Mouse (Mus musculus) right cerebral cortex, adult 18-20 months (tissue): ENCODE measurements around the gene Hsf4.
"Not testable (repeated sequence)": the region's sequence is repeated elsewhere in the genome, so short reads cannot be mapped to it uniquely, and the experiment has no call there.

Experiments
- DNase-seq: peaks from one replicate; pipeline ENCODE4 v3.0.0; 2022; ENCODE audit warnings: mixed read lengths

Hsf4 gene

GRCm38 (mm10) chr8:105286907-105287306 lies 17.3 kb downstream of the Hsf4 start:
- DNase-seq = no peak

DNA sequence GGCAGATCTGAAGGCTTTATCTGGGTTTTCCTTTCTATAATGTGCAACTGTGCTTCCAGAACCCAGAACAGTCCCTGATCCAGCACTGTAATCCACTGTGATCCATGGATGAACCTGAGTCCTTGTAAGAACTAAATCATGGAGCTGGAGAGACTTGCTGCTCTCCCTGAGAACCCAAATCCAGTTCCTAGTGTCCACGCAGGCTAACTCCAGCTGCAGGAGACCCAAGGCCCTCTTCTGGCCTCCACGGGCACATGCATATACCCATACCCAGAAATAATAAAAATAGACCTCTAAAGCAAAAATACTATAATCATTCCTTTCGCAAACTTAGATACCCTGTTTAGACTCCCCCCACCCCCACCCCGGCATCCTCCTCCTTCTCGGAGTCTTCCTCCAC lies 18.6 kb downstream of the Hsf4 start:
- DNase-seq = no peak

GRCm38 (mm10) chr8:105288958-105289732 lies 19.5 kb downstream of the Hsf4 start:
- DNase-seq = peak; percentile 95

DNA sequence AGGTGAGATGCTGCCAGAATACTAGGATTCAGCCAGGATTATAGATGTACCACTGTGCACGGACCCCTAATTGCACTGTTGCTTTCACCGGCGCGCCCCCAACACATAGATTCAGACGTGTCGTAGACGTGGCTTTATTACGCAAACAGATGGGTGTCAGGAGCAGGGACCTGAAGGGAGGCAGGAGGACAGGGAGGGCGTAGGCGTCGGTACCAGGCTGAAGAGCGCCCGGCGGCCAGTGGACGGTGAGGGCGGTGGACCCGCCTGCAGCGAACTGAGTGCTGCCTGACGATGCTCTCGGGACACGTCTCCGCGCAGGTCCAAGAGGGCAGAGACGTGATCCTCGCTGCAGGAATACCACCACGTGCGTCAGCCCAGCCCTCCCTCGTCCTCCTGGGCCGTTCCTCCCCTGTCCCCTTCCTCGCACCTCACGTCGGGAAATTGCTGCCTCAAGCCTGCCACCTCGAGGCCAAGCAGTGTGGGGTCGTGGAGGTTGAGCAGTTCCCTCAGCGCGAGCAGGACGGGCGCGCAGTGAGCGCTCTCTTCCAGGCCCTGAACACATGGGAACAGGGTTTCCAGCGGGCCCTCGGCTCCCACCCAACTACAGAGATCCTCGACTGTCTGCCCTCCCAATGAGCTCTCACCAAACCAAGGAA lies 20.3 kb downstream of the Hsf4 start, which contains the start of gene 4931428F04Rik:
4931428F04Rik (minus strand) TSS at position 60 of the 656 bp plus-strand sequence.
- DNase-seq = peak; percentile 60

GRCm38 (mm10) chr8:105290554-105291314 lies 21.1 kb downstream of the Hsf4 start:
- DNase-seq = peak; percentile 77

DNA sequence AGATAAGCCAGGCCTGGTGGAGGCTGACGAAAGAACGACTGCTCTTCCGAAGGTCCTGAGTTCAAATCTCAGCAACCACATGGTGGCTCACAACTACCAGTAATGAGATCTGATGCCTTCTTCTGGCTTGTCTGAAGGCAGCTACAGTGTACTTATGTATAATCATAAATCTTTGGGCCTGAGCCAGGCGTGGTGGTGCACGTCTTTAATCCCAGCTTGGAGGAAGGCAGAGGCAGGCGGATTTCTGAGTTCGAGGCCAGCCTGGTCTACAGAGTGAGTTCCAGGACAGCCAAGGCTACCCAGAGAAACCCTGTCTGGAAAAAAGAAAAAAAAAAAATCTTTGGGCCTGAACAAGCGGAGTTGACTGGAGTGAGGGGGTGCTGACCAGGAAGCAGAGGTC lies 21.8 kb downstream of the Hsf4 start:
- DNase-seq = not testable (repeated sequence)

DNA sequence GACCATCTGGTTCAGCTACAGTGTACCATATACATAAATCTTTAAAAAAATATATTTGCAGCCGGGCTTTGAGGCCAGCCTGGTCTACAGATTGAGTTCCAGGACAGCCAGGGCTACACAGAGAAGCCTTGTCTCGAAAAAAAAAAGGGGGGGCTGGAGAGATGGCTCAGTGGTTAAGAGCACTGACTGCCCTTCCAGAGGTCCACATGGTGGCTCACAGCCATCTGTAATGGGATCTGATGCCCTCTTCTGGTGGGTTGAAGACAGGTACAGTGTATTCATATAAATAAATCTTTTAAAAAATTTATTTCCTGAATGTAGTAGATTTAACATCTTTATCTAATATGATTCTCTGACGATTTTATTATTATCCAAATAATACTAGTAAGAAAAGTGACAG lies 22.2 kb downstream of the Hsf4 start:
- DNase-seq = not testable (repeated sequence)

- DNase-seq = no peak
These were observed 22.9 kb downstream of the Hsf4 start for GRCm38 (mm10) chr8:105292471-105292870.

DNA sequence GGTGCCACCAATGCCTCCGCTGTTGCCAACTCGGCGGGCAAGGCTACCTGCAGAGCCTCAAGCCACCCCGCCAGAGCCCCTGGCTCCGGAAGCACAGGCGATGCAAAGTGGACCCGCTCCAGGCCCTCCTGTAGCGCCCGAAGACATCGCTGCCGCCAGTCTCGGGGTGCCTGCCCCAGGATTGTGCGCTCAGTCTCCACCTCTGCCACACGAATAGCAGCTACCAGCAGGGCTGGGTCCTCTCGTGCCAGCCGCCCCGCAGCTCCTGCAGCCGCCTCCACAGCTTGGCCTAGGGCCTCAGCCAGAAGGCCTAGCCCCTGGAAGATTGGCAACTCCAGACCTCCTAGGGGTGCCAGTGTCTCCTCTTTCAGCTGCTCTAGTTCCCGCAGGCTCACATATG lies 23.8 kb downstream of the Hsf4 start:
- no peak for DNase-seq

DNA sequence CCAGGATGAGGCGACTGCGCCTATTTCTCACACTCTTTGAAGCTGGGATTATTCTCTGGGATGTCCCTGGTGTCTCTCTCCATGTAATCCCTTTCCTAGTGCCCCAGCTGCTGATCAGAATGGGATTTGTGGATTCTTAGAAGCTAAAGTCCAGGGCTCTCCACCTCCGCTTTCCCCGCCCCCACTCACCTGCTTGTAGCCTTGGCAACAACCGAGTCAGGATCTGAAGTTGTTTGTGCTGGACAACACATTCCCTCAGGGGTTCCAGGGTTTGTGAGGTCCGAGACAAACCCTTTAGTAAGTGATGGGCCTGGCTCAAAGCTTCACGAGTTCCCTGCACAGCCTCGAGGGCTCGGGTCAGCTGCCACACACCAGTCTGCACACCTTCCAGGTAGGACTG lies 25.2 kb downstream of the Hsf4 start:
- no peak for DNase-seq

DNA sequence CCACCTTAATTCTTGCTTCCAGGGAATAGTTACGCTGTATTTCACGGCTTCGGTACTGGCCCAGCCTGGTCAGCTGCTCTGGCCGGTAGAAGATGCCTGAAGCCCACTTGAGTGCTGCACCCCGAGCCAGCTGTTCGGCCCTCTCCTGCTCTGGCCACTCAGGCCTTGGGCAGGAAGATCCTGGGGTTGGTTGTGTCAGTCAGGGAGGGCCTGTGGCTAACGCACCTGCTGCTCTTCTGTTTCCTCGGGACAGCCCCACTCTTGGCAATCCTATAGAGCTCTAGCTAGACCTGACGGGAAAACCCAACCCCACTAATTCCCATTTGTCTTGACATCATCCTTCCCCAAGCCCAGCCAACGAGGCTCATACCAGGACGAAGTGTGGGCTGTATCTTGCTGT lies 25.7 kb downstream of the Hsf4 start:
- no peak for DNase-seq

- no peak for DNase-seq
These were observed 26.4 kb downstream of the Hsf4 start, which contains the start of gene Exoc3l for GRCm38 (mm10) chr8:105295895-105296573. Gene Exoc3l (minus strand): TSS chr8:105296101.

- peak; percentile 96 for DNase-seq
These were observed 28.1 kb downstream of the Hsf4 start, which contains the start of gene E2f4 for GRCm38 (mm10) chr8:105297511-105298192. Gene E2f4 (plus strand): TSS chr8:105297663.

GRCm38 (mm10) chr8:105298351-105299252 lies 29.0 kb downstream of the Hsf4 start:
- DNase-seq = no peak

DNA sequence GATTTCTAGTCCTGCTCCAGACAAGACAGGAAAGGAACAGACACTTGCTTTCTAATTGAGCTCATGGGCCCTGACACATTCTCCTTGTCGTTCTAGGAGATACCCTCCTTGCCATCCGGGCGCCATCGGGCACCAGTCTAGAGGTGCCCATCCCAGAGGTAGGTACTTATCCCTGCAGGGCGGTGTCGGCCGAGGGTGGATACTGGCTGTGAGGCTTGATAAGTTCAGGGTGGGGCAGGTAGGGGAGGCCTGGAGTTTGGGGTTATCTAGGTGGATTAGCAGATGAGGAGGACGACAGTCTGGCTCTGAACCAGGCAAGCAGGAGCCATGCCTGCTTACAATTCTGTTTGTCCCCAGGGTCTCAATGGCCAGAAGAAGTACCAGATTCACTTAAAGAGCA lies 30.4 kb downstream of the Hsf4 start:
- no peak for DNase-seq

- no peak for DNase-seq
These were observed 33.8 kb downstream of the Hsf4 start for GRCm38 (mm10) chr8:105303396-105303795.

- DNase-seq = no peak
These were observed 34.3 kb downstream of the Hsf4 start for GRCm38 (mm10) chr8:105303874-105304273.

- DNase-seq = no peak
These were observed 35.0 kb downstream of the Hsf4 start for GRCm38 (mm10) chr8:105304325-105305210.

DNA sequence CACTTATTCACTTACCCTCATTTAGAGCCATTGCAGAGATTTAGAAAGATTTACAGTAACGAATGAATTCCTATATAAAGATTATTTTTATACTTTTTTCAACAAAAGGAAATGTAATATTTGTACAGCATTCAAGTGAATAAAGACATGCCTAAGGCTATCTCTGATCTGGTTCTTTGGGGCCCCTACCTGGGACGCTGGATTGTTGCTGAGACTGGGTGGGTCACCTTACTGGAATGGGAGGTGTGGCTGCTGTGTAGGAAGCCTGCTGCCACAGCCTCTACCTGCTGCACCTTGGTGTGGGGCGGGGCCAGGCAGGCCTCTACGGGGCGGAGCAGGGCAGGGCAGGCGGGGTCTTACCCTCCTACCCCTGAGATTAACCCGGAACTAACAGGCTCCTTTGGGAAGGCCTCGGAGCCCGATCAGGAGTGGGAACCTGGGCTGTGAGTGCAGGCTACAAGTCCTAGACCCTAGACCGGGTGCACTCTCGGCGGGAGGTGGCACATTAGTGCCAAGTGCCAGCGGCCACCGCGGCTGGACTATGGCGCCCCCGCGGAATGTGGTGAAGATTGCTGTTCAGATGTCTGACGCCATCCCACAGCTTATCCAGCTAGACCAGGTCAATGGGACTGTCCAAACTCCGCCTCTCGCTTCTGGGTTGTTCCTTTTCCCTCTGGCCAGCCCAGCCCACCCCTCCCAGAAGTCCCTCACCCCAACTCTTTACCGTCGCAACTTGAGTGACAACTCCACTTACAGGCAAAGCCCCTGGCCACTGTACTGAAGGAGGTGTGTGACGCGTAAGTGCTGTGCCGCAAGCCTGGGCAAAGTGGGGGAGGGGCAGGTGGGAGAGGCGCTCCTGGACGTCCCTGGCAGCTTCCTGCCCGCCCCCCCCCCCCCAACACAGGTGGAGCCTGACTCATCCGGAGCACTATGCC lies 35.9 kb downstream of the Hsf4 start, which contains the start of gene Elmo3:
Elmo3 (plus strand) TSS at position 391 of the 935 bp plus-strand sequence.
- DNase-seq = no peak
